22 mouse cellular contexts compared by ENCODE assay signal in the genomic region with DNA sequence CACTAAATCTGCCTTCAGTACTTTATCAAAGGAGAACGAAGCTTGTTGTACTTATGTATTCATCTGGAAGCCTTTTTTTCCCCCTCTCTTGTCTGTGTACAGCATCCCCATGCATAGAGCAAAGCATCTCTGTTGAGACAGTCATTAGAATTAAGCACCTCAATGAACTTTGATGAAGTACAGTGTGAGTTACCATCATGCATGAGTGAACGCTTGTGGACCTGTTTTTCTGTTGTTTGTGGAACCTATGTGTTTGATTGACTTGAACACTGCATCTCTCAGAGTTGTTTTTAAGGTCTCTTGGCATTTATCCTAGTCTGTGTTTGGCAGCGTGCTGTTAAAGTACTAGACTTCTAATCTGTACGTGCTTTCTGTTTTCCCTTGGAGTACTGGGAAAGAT. TPM values are rescaled to one million over a fixed set of nuclear protein-coding genes. Genes with fewer than 3 reads are reported as not detected.
DNase-seq lines count a peak whose midpoint lies in the region; ATAC-seq lines count a peak whose summit lies in the region.
"Had no signal": no experiment of that assay in that cellular context is flagged by ENCODE, and none has a peak within 500 bp of the region (broad histone marks: within the 10 kb centered on the region; RNA-seq: fewer than 3 reads in every experiment).

No protein-coding gene starts in this region.

- DNase-seq in embryonic facial prominence, embryonic 14.5 days (ENCODE audit: low spot score) = peak; percentile 29
- no peak for DNase-seq in embryonic facial prominence, embryonic 10.5 days (ENCODE audit: low spot score)
- DNase-seq in forebrain, embryonic 14.5 days (ENCODE audit: low spot score) = peak; percentile 61
- no peak for DNase-seq in forebrain, embryonic 11.5 days (ENCODE audit: low spot score)
- peak; percentile 20 for DNase-seq in adipocyte (ENCODE audit: low spot score)
- DNase-seq in retina, postnatal 1 day = peak; percentile 75
- no peak for DNase-seq in spleen, postnatal 10 days (ENCODE audit: low spot score in 2 of 2)
- DNase-seq: adrenal gland, postnatal 10 days; adrenal gland, postnatal 36 days; cerebellum, adult 11 months; cerebellum, adult 2 months; cerebellum, adult 9-11 months; cerebellum, postnatal 25 days; gastrocnemius, postnatal 10 days; gastrocnemius, postnatal 36 days; heart, adult 2 months had no signal

- no peak overlapping the region for H3K4me3 ChIP-seq in embryonic facial prominence, embryonic 14.5 days (ENCODE audit: low read depth, low read length)
- H3K4me3 ChIP-seq in embryonic facial prominence, embryonic 10.5 days = no peak overlapping the region
- no peak overlapping the region for H3K4me3 ChIP-seq in forebrain, embryonic 14.5 days (ENCODE audit: low read depth, low read length)
- no peak overlapping the region for H3K4me3 ChIP-seq in forebrain, embryonic 11.5 days (ENCODE audit: low read depth, low read length)
- H3K4me3 ChIP-seq: embryonic facial prominence, embryonic 13.5 days; forebrain, embryonic 10.5 days; heart, adult 2 months; hindbrain, embryonic 12.5 days; hindbrain, embryonic 15.5 days had no signal

- H3K27me3 ChIP-seq in embryonic facial prominence, embryonic 14.5 days (replicated peaks; ENCODE audit: control insufficient read depth, insufficient read depth, low read length) = no peaks in the 10 kb centered on the region
- no peaks in the 10 kb centered on the region for H3K27me3 ChIP-seq in embryonic facial prominence, embryonic 10.5 days (replicated peaks; ENCODE audit: low read depth, poor library complexity, severe bottlenecking)
- no peaks in the 10 kb centered on the region for H3K27me3 ChIP-seq in forebrain, embryonic 14.5 days (replicated peaks; ENCODE audit: control insufficient read depth, insufficient read depth, low read length)
- H3K27me3 ChIP-seq in forebrain, embryonic 11.5 days (ENCODE audit: control insufficient read depth, insufficient read depth, low read length) = no peaks in the 10 kb centered on the region
- H3K27me3 ChIP-seq: embryonic facial prominence, embryonic 13.5 days; hindbrain, embryonic 12.5 days; hindbrain, embryonic 15.5 days had no signal

- no peak overlapping the region for H3K27ac ChIP-seq in embryonic facial prominence, embryonic 14.5 days (replicated peaks; ENCODE audit: low read depth, low read length)
- H3K27ac ChIP-seq in embryonic facial prominence, embryonic 10.5 days (replicated peaks) = no peak overlapping the region
- no peak overlapping the region for H3K27ac ChIP-seq in forebrain, embryonic 14.5 days (ENCODE audit: low read depth, low read length)
- H3K27ac ChIP-seq in forebrain, embryonic 11.5 days (ENCODE audit: low read depth, low read length) = no peak overlapping the region
- H3K27ac ChIP-seq: embryonic facial prominence, embryonic 13.5 days; forebrain, embryonic 10.5 days; heart, adult 2 months; hindbrain, embryonic 12.5 days; hindbrain, embryonic 15.5 days had no signal

- WGBS in embryonic facial prominence, embryonic 14.5 days = 69% methylated on average over 4 of the region's 4 CpGs
- 82% methylated on average over 4 of the region's 4 CpGs for WGBS in embryonic facial prominence, embryonic 10.5 days
- WGBS in forebrain, embryonic 14.5 days = 45% methylated on average over 4 of the region's 4 CpGs
- WGBS in forebrain, embryonic 11.5 days = 63% methylated on average over 4 of the region's 4 CpGs

- no peaks in the 10 kb centered on the region for H3K36me3 ChIP-seq in embryonic facial prominence, embryonic 14.5 days (ENCODE audit: control insufficient read depth, insufficient read depth, low read length)
- H3K36me3 ChIP-seq in embryonic facial prominence, embryonic 10.5 days (replicated peaks) = no peaks in the 10 kb centered on the region
- no peaks in the 10 kb centered on the region for H3K36me3 ChIP-seq in forebrain, embryonic 14.5 days (ENCODE audit: control insufficient read depth, insufficient read depth, low read length)
- H3K36me3 ChIP-seq in forebrain, embryonic 11.5 days (ENCODE audit: control insufficient read depth, insufficient read depth, low read length) = no peaks in the 10 kb centered on the region
- H3K36me3 ChIP-seq: embryonic facial prominence, embryonic 13.5 days; forebrain, embryonic 10.5 days; hindbrain, embryonic 12.5 days; hindbrain, embryonic 15.5 days had no signal

- H3K4me1 ChIP-seq in embryonic facial prominence, embryonic 14.5 days (ENCODE audit: control insufficient read depth, insufficient read depth, low read length) = no peaks in the 10 kb centered on the region
- 0 out of 2 replicates have a peak, but pooled peaks cover 3% of the 10 kb centered on the region for H3K4me1 ChIP-seq in embryonic facial prominence, embryonic 10.5 days
- H3K4me1 ChIP-seq in forebrain, embryonic 14.5 days (ENCODE audit: control insufficient read depth, insufficient read depth, low read length) = no peaks in the 10 kb centered on the region
- no peaks in the 10 kb centered on the region; the same call in 1 of the 2 replicates for H3K4me1 ChIP-seq in forebrain, embryonic 11.5 days (replicated peaks; ENCODE audit: control insufficient read depth, insufficient read depth, low read length)
- H3K4me1 ChIP-seq: embryonic facial prominence, embryonic 13.5 days; hindbrain, embryonic 12.5 days; hindbrain, embryonic 15.5 days had no signal

- no peaks in the 10 kb centered on the region for H3K9me3 ChIP-seq in embryonic facial prominence, embryonic 14.5 days (ENCODE audit: control insufficient read depth, low read length)
- no peaks in the 10 kb centered on the region for H3K9me3 ChIP-seq in embryonic facial prominence, embryonic 10.5 days
- H3K9me3 ChIP-seq in forebrain, embryonic 14.5 days (replicated peaks; ENCODE audit: control insufficient read depth, low read length) = no peaks in the 10 kb centered on the region
- no peaks in the 10 kb centered on the region for H3K9me3 ChIP-seq in forebrain, embryonic 11.5 days (ENCODE audit: control insufficient read depth, low read length)
- H3K9me3 ChIP-seq: embryonic facial prominence, embryonic 13.5 days; forebrain, embryonic 10.5 days; hindbrain, embryonic 12.5 days; hindbrain, embryonic 15.5 days had no signal

- H3K4me2 ChIP-seq in embryonic facial prominence, embryonic 14.5 days (ENCODE audit: low read depth, low read length) = no peak overlapping the region
- no peak overlapping the region for H3K4me2 ChIP-seq in forebrain, embryonic 14.5 days (ENCODE audit: low read length)
- H3K4me2 ChIP-seq in forebrain, embryonic 11.5 days (ENCODE audit: low read depth, low read length, severe bottlenecking) = no peak overlapping the region
- H3K4me2 ChIP-seq: embryonic facial prominence, embryonic 13.5 days; heart, embryonic 11.5 days; hindbrain, embryonic 12.5 days; hindbrain, embryonic 15.5 days had no signal

- ATAC-seq in embryonic facial prominence, embryonic 14.5 days (ENCODE audit: low read depth) = no peak
- ATAC-seq in forebrain, embryonic 14.5 days = peak; percentile 72; the same call in 1 of the 2 replicates
- ATAC-seq in forebrain, embryonic 11.5 days (replicated peaks; ENCODE audit: low FRiP score) = no peak
- ATAC-seq: activated CD4-positive, CD25-positive, alpha-beta regulatory T cell, adult 4 months had no signal

- no peak overlapping the region for H3K9ac ChIP-seq in embryonic facial prominence, embryonic 14.5 days (ENCODE audit: low read depth, low read length)
- no peak overlapping the region for H3K9ac ChIP-seq in forebrain, embryonic 14.5 days (ENCODE audit: low read length)
- H3K9ac ChIP-seq in forebrain, embryonic 11.5 days (ENCODE audit: low read length) = no peak overlapping the region
- H3K9ac ChIP-seq: embryonic facial prominence, embryonic 13.5 days; hindbrain, embryonic 12.5 days; hindbrain, embryonic 15.5 days had no signal

RNA-seq across cellular contexts. Expression of a gene that starts 53.8 kb away (rescaled TPM):
- polyA plus RNA-seq in embryonic facial prominence, embryonic 14.5 days (2014; fragmentation: Nextera tagmentation; extraction: Ambion mirVana) = 11.8 and 14.8 TPM in 2 replicates
- 8.9 and 9.9 TPM in 2 replicates for polyA plus RNA-seq in embryonic facial prominence, embryonic 10.5 days (2016; fragmentation: Nextera tagmentation; extraction: Ambion mirVana)
- polyA plus RNA-seq in forebrain, embryonic 14.5 days (2014; fragmentation: Nextera tagmentation; extraction: Ambion mirVana) = 29.9 and 30.2 TPM in 2 replicates
- 12.1 and 14.6 TPM in 2 replicates for polyA plus RNA-seq in forebrain, embryonic 11.5 days (2014; fragmentation: Nextera tagmentation; extraction: Ambion mirVana)

Comparison
In these comparisons a context has a peak if more than half of its experiments do, and no peak if none do; other contexts are left out.
1. DNase-seq: peak in embryonic facial prominence, embryonic 14.5 days (single experiment), forebrain, embryonic 14.5 days (single experiment), adipocyte (single experiment) and retina, postnatal 1 day (single experiment); none in embryonic facial prominence, embryonic 10.5 days (single experiment), forebrain, embryonic 11.5 days (single experiment) and spleen, postnatal 10 days (0 of 2).